Mouse (Mus musculus): ENCODE results near the gene H2-DMa. TPM values are rescaled to one million over a fixed set of nuclear protein-coding genes. Genes with fewer than 3 reads are reported as not detected.
"Not testable (repeated sequence)": the region's sequence is repeated elsewhere in the genome, so short reads cannot be mapped to it uniquely, and the experiment has no call there.

The H2-DMa gene
- polyA plus RNA-seq, 1 experiment from 2014 or later: 10.8 TPM

GRCm38 (mm10) chr17:34142456-34143010 lies 23.2 kb downstream of the H2-DMa start:
- Histone ChIP-seq H3K4me3 (replicated peaks) (no peak overlapping the region), H3K4me2 (no peak overlapping the region), H3K9me3 (no peaks in the 10 kb centered on the region), H3K27ac (no peak overlapping the region), H3K9ac (no peak overlapping the region), H3K27me3 (replicated peaks) (peaks cover 30% of the 10 kb centered on the region), H3K36me3 (no peaks in the 10 kb centered on the region), H3K4me1 (0 out of 2 replicates have a peak, but pooled peaks cover 3% of the 10 kb centered on the region)
- WGBS: 69% methylated on average over 7 of the region's 7 CpGs
- no peak for ATAC-seq (ENCODE audit: insufficient read depth, low FRiP score, low read depth)

- Histone ChIP-seq H3K4me2 (no peak within 1 kb of the TSS), H3K9ac (no peak within 1 kb of the TSS), H3K4me3 (replicated peaks) (no peak within 1 kb of the TSS), H3K4me1 (0 out of 2 replicates have a peak, but pooled peaks cover 3% of the 10 kb centered on the region), H3K27me3 (replicated peaks) (peaks cover 25% of the 10 kb centered on the region), H3K9me3 (no peaks in the 10 kb centered on the region), H3K27ac (no peak within 1 kb of the TSS), H3K36me3 (no peaks in the 10 kb centered on the region)
- 29% methylated on average over 7 of the region's 7 CpGs for WGBS
- ATAC-seq (ENCODE audit: insufficient read depth, low FRiP score, low read depth): 0 out of 2 replicates have a peak, but pooled peaks have one; percentile 23
Measured at GRCm38 (mm10) chr17:34143033-34143432, 23.7 kb downstream of the H2-DMa start, which contains the start of gene H2-DMb2. TSS of gene H2-DMb2 (plus strand) at chr17:34143307.

- Histone ChIP-seq H3K27ac (no peak overlapping the region), H3K4me1 (0 out of 2 replicates have a peak, but pooled peaks cover 3% of the 10 kb centered on the region), H3K4me2 (no peak overlapping the region), H3K27me3 (replicated peaks) (peaks cover 21% of the 10 kb centered on the region), H3K9me3 (no peaks in the 10 kb centered on the region), H3K4me3 (replicated peaks) (no peak overlapping the region), H3K9ac (no peak overlapping the region), H3K36me3 (no peaks in the 10 kb centered on the region)
- no peak for ATAC-seq (ENCODE audit: insufficient read depth, low FRiP score, low read depth)
- WGBS: 60% methylated on average over 3 of the region's 5 CpGs
Measured at GRCm38 (mm10) chr17:34143461-34143860, 24.1 kb downstream of the H2-DMa start.

GRCm38 (mm10) chr17:34144221-34144620 lies 24.9 kb downstream of the H2-DMa start:
- not testable (repeated sequence) for H3K27ac ChIP-seq; H3K4me3 ChIP-seq (replicated peaks); H3K4me1 ChIP-seq; ATAC-seq (ENCODE audit: insufficient read depth, low FRiP score, low read depth); H3K4me2 ChIP-seq; H3K9ac ChIP-seq; H3K36me3 ChIP-seq; H3K9me3 ChIP-seq
- H3K27me3 ChIP-seq (replicated peaks): peaks cover 15% of the 10 kb centered on the region
- WGBS: 84% methylated on average over 4 of the region's 4 CpGs

GRCm38 (mm10) chr17:34144960-34145371 lies 25.6 kb downstream of the H2-DMa start:
- H3K9me3 ChIP-seq: no peaks in the 10 kb centered on the region
- no peaks in the 10 kb centered on the region for H3K36me3 ChIP-seq
- no peak overlapping the region for H3K4me2 ChIP-seq
- no peak overlapping the region for H3K27ac ChIP-seq
- no peaks in the 10 kb centered on the region for H3K4me1 ChIP-seq
- ATAC-seq (ENCODE audit: insufficient read depth, low FRiP score, low read depth): no peak
- H3K9ac ChIP-seq: no peak overlapping the region
- no peak overlapping the region for H3K4me3 ChIP-seq (replicated peaks)
- 76% methylated on average over 3 of the region's 3 CpGs for WGBS
- H3K27me3 ChIP-seq (replicated peaks): peaks cover 12% of the 10 kb centered on the region

GRCm38 (mm10) chr17:34152923-34153322 lies 33.6 kb downstream of the H2-DMa start, which contains the start of gene H2-DMb1:
TSS of gene H2-DMb1 (plus strand) at chr17:34153072.
- no peak for ATAC-seq (ENCODE audit: insufficient read depth, low FRiP score, low read depth)
- Histone ChIP-seq H3K4me1 (no peaks in the 10 kb centered on the region), H3K4me2 (no peak within 1 kb of the TSS), H3K9ac (no peak within 1 kb of the TSS), H3K36me3 (no peaks in the 10 kb centered on the region), H3K4me3 (replicated peaks) (no peak within 1 kb of the TSS), H3K27ac (no peak within 1 kb of the TSS), H3K27me3 (replicated peaks) (no peaks in the 10 kb centered on the region), H3K9me3 (no peaks in the 10 kb centered on the region)
- 49% methylated on average over 4 of the region's 4 CpGs for WGBS

GRCm38 (mm10) chr17:34155534-34155933 lies 36.2 kb downstream of the H2-DMa start:
- 45% methylated on average over 5 of the region's 5 CpGs for WGBS
- no peak overlapping the region for H3K9ac ChIP-seq
- no peak for ATAC-seq (ENCODE audit: insufficient read depth, low FRiP score, low read depth)
- H3K9me3 ChIP-seq: no peaks in the 10 kb centered on the region
- no peaks in the 10 kb centered on the region for H3K4me1 ChIP-seq
- no peak overlapping the region for H3K4me2 ChIP-seq
- H3K4me3 ChIP-seq (replicated peaks): no peak overlapping the region
- no peak overlapping the region for H3K27ac ChIP-seq
- H3K27me3 ChIP-seq (replicated peaks): no peaks in the 10 kb centered on the region
- H3K36me3 ChIP-seq: no peaks in the 10 kb centered on the region

- no peaks in the 10 kb centered on the region for H3K27me3 ChIP-seq (replicated peaks)
- no peak for ATAC-seq (ENCODE audit: insufficient read depth, low FRiP score, low read depth)
- no peak overlapping the region for H3K4me2 ChIP-seq
- 44% methylated on average over 9 of the region's 9 CpGs for WGBS
- no peak overlapping the region for H3K4me3 ChIP-seq (replicated peaks)
- no peak overlapping the region for H3K27ac ChIP-seq
- H3K9me3 ChIP-seq: no peaks in the 10 kb centered on the region
- no peaks in the 10 kb centered on the region for H3K36me3 ChIP-seq
- H3K9ac ChIP-seq: no peak overlapping the region
- H3K4me1 ChIP-seq: no peaks in the 10 kb centered on the region
Measured at GRCm38 (mm10) chr17:34164202-34164895, 45.0 kb downstream of the H2-DMa start.

- Histone ChIP-seq H3K36me3 (no peaks in the 10 kb centered on the region), H3K4me3 (replicated peaks) (no peak overlapping the region), H3K27me3 (replicated peaks) (no peaks in the 10 kb centered on the region), H3K4me1 (no peaks in the 10 kb centered on the region), H3K9ac (no peak overlapping the region), H3K4me2 (no peak overlapping the region), H3K9me3 (no peaks in the 10 kb centered on the region), H3K27ac (no peak overlapping the region)
- 77% methylated on average over 6 of the region's 6 CpGs for WGBS
- ATAC-seq (ENCODE audit: insufficient read depth, low FRiP score, low read depth): no peak
Measured at GRCm38 (mm10) chr17:34165033-34165730, 45.8 kb downstream of the H2-DMa start.

- H3K4me1 ChIP-seq: no peaks in the 10 kb centered on the region
- H3K9me3 ChIP-seq: no peaks in the 10 kb centered on the region
- H3K27me3 ChIP-seq (replicated peaks): no peaks in the 10 kb centered on the region
- ATAC-seq (ENCODE audit: insufficient read depth, low FRiP score, low read depth): no peak
- no peak overlapping the region for H3K4me3 ChIP-seq (replicated peaks)
- no peaks in the 10 kb centered on the region for H3K36me3 ChIP-seq
- H3K9ac ChIP-seq: no peak overlapping the region
- no peak overlapping the region for H3K27ac ChIP-seq
- 0% methylated on average over 2 of the region's 2 CpGs for WGBS
- no peak overlapping the region for H3K4me2 ChIP-seq
Measured at GRCm38 (mm10) chr17:34169279-34169678, 49.9 kb downstream of the H2-DMa start.

- no peaks in the 10 kb centered on the region for H3K27me3 ChIP-seq (replicated peaks)
- H3K9me3 ChIP-seq: no peaks in the 10 kb centered on the region
- WGBS: 21% methylated on average over 4 of the region's 4 CpGs
- no peak for ATAC-seq (ENCODE audit: insufficient read depth, low FRiP score, low read depth)
- H3K4me3 ChIP-seq (replicated peaks): no peak overlapping the region
- H3K36me3 ChIP-seq: no peaks in the 10 kb centered on the region
- no peak overlapping the region for H3K9ac ChIP-seq
- H3K27ac ChIP-seq: no peak overlapping the region
- H3K4me1 ChIP-seq: no peaks in the 10 kb centered on the region
- no peak overlapping the region for H3K4me2 ChIP-seq
Measured at GRCm38 (mm10) chr17:34170487-34170876, 51.1 kb downstream of the H2-DMa start.

GRCm38 (mm10) chr17:34170877-34171498 lies 51.6 kb downstream of the H2-DMa start:
- H3K27ac ChIP-seq: no peak overlapping the region
- no peak overlapping the region for H3K4me3 ChIP-seq (replicated peaks)
- WGBS: 35% methylated on average over 13 of the region's 13 CpGs
- no peaks in the 10 kb centered on the region for H3K9me3 ChIP-seq
- no peak for ATAC-seq (ENCODE audit: insufficient read depth, low FRiP score, low read depth)
- H3K4me2 ChIP-seq: no peak overlapping the region
- no peaks in the 10 kb centered on the region for H3K27me3 ChIP-seq (replicated peaks)
- H3K4me1 ChIP-seq: no peaks in the 10 kb centered on the region
- H3K9ac ChIP-seq: no peak overlapping the region
- no peaks in the 10 kb centered on the region for H3K36me3 ChIP-seq
